Mouse (Mus musculus) forebrain, embryonic 11.5 days (tissue): ENCODE data around the gene Ccdc157. TPM values are rescaled to one million over a fixed set of nuclear protein-coding genes. Genes with fewer than 3 reads are reported as not detected.
"Not testable (repeated sequence)": the region's sequence is repeated elsewhere in the genome, so short reads cannot be mapped to it uniquely, and the experiment has no call there.

ENCODE experiments used
- ATAC-seq: fragments of 200-750 bp; cut with Nextera tagmentation; replicated peaks from 2 replicates; pipeline ENCODE4 v1.8.0; 2017; ENCODE audit warnings: moderate TSS enrichment; ENCODE audit not compliant: low FRiP score
- DNase-seq: peaks from one replicate; pipeline ENCODE4 v3.0.0-alpha.2; 2017; ENCODE audit warnings: low spot score
- H3K27ac ChIP-seq: fragments of 300-500 bp; sonication (generic); 2 replicates; pipeline ENCODE4 v1.5.1; 2014; ENCODE audit warnings: low read depth, low read length
- H3K27me3 ChIP-seq: fragments of 300-500 bp; sonication (generic); 2 replicates; pipeline ENCODE4 v1.6.1; 2014; ENCODE audit warnings: mild to moderate bottlenecking, low read length, mixed read lengths; ENCODE audit not compliant: control insufficient read depth, insufficient read depth
- H3K36me3 ChIP-seq: fragments of 300-500 bp; sonication (generic); 2 replicates; pipeline ENCODE4 v1.6.1; 2014; ENCODE audit warnings: mild to moderate bottlenecking, low read length, moderate library complexity, mixed read lengths; ENCODE audit not compliant: control insufficient read depth, insufficient read depth
- H3K4me1 ChIP-seq: fragments of 300-500 bp; sonication (generic); replicated peaks from 2 replicates; pipeline ENCODE4 v1.6.1; 2014; ENCODE audit warnings: low read length, mixed read lengths; ENCODE audit not compliant: control insufficient read depth, insufficient read depth
- H3K4me2 ChIP-seq: fragments of 300-500 bp; sonication (generic); 2 replicates; pipeline ENCODE4 v1.6.1; 2014; ENCODE audit warnings: low read depth, mild to moderate bottlenecking, low read length, moderate library complexity, mixed read lengths; ENCODE audit not compliant: severe bottlenecking
- H3K4me3 ChIP-seq: fragments of 300-500 bp; sonication (generic); 2 replicates; pipeline ENCODE4 v1.5.1; 2014; ENCODE audit warnings: low read depth, low read length
- H3K9ac ChIP-seq: fragments of 300-500 bp; sonication (generic); 2 replicates; pipeline ENCODE4 v1.6.1; 2014; ENCODE audit warnings: low read length
- H3K9me3 ChIP-seq: fragments of 300-500 bp; sonication (generic); 2 replicates; pipeline ENCODE4 v1.6.1; 2016; ENCODE audit warnings: low read length, mixed read lengths; ENCODE audit not compliant: control insufficient read depth
- WGBS: fragments of 180-500 bp; shearing (Covaris S2); extraction: QIAGEN DNeasy Blood & Tissue Kit; methylation state at CpG from one replicate; pipeline ENCODE4 v1.1.7; 2014; 5-methylcytosine and 5-hydroxymethylcytosine counted together
- polyA plus RNA-seq: library from polyadenylated mRNA; unstranded; fragments of >200 nt; fragmentation: Nextera tagmentation; extraction: Ambion mirVana; gene quantifications from 2 replicates; pipeline ENCODE4 v1.2.1, GENCODE M21; 2014

The Ccdc157 gene
- polyA plus RNA-seq, 1 experiment from 2014 or later: 5.9 TPM

DNA sequence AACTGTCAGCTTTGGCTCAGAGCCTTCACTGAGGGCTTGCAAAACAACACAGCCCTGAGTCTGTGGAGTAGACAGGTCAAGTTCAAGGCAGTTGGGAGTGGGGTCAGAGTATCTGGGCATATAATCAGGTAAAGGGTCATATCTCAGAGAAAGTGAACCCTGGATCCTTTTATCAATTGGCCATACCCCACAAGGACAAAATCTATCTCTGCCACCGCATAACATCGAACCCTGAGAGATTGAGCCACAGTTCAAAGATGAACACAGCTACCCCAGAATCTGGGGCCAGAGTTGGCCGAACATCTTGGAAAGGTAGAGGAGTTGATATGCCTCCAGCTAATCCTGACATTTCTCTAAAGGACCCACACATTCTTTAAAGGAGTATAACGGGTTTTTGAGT lies 48.1 kb downstream of the Ccdc157 start:
- H3K4me3 ChIP-seq: no peak overlapping the region
- DNase-seq (no peak), ATAC-seq (no peak)
- no peaks in the 10 kb centered on the region for H3K36me3 ChIP-seq
- no peaks in the 10 kb centered on the region for H3K9me3 ChIP-seq
- no peak overlapping the region for H3K4me2 ChIP-seq
- H3K4me1 ChIP-seq: no peaks in the 10 kb centered on the region
- H3K9ac ChIP-seq: no peak overlapping the region
- no peak overlapping the region for H3K27ac ChIP-seq
- H3K27me3 ChIP-seq: no peaks in the 10 kb centered on the region
- 87% methylated on average over 4 of the region's 4 CpGs for WGBS

DNA sequence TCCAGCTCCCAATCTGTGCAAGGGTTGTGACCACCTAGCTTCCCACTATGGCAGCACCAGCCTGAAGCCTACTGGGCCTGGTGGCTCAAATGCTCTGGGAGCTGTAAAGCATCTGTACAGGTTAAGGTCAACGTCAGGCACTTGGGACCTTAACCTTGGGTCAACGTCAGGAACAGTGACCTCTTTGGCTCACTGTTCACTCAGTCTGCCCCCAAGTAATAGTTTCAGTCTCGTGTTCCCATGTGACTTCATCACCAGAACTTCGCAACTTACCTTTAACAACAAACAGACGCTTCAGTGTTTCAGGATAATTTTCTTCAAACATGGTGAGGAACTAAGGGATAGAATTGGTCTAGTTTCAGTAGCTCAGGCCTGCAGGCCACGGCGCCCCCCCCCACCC lies 51.4 kb downstream of the Ccdc157 start:
- Histone ChIP-seq H3K27ac (no peak overlapping the region), H3K4me2 (no peak overlapping the region), H3K9me3 (no peaks in the 10 kb centered on the region), H3K4me3 (no peak overlapping the region), H3K4me1 (no peaks in the 10 kb centered on the region), H3K36me3 (no peaks in the 10 kb centered on the region), H3K27me3 (no peaks in the 10 kb centered on the region), H3K9ac (no peak overlapping the region)
- no peak for DNase-seq
- 84% methylated on average over 7 of the region's 7 CpGs for WGBS
- no peak for ATAC-seq

DNA sequence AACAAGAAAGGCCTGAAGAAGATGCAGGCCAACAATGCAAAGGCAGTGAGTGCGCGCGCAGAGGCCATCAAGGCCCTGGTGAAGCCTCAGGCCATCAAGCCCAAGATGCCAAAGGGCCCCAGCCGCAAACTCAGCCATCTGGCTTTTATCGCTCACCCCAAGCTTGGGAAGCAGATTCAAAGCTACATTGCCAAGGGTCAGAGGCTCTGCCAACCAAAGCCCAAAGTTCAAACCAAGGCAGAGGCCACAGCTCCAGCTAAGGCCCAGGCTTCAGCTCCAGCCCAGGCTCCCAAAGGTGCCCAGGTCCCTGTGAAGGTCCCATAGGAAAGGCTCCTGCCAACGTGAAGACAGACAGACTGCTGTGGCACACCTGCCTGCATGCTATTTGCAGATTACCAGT lies 52.2 kb downstream of the Ccdc157 start:
- not testable (repeated sequence) for H3K27ac ChIP-seq, H3K9ac ChIP-seq, H3K4me1 ChIP-seq, ATAC-seq, H3K4me2 ChIP-seq, H3K9me3 ChIP-seq, H3K4me3 ChIP-seq, DNase-seq, H3K36me3 ChIP-seq, H3K27me3 ChIP-seq
- WGBS: 88% methylated on average over 6 of the region's 6 CpGs

DNA sequence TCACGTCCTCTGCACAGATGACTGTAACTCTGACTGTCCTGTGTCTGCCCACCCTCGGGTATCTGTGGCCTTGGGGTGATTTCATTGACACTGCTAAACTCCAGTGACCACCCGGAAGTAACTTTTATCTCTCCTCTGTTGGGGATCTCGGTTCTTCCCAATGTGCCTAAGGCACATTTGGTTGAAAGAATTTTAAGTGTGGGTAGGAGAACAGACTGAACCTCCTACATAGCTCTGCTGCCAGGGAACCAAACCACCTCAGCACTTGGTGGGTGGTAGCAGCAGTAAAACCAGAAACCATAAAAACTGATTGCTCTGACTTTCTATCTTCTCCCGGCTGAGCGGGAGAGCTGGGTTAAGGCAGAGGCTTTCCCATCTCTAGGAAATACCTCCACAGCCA lies 54.6 kb downstream of the Ccdc157 start:
- H3K27me3 ChIP-seq: no peaks in the 10 kb centered on the region
- H3K27ac ChIP-seq: no peak overlapping the region
- no peaks in the 10 kb centered on the region for H3K4me1 ChIP-seq
- no peaks in the 10 kb centered on the region for H3K9me3 ChIP-seq
- no peak overlapping the region for H3K4me3 ChIP-seq
- no peak overlapping the region for H3K9ac ChIP-seq
- no peak overlapping the region for H3K4me2 ChIP-seq
- no peaks in the 10 kb centered on the region for H3K36me3 ChIP-seq
- 84% methylated on average over 6 of the region's 6 CpGs for WGBS
- ATAC-seq (no peak), DNase-seq (no peak)

DNA sequence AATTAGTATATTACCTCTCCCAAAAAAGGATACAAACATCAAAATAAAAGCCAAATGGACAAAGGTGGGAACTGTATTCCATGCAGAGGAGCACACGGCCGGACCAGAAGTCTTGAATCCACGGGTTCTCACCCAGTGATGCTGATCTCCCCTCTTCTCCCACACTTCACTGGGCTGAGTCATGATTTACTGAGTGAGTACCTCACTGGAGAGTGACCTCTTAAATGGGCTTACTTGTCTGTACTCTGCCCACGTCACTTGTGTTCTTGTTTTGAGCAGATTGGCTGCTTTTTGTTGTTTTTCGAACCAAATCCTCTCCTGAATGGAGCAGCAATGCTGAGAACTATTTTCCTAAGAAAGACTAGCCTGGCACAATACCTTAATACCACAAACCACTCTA lies 55.1 kb downstream of the Ccdc157 start:
- no peak overlapping the region for H3K4me3 ChIP-seq

DNA sequence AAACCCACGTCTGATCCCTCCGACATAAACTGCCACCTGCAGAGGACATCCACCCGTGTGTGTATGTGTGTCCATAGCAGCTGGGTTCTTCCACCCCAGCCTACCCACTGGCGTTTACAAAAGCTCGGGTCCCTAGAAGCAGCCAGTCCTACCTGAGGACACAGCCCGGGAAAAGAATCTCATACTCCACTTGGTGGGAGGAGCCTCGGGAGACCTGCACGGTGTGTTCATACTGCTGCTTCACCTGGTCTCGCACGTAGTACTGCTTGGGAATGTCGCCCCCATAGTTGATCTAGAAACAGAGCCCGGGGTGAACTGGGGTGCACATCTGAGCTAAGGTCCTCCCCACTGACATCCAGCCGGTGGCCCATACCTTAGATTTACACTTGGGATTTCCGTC lies 56.6 kb downstream of the Ccdc157 start:
- no peak overlapping the region for H3K4me3 ChIP-seq
- no peaks in the 10 kb centered on the region for H3K4me1 ChIP-seq
- no peak for DNase-seq
- WGBS: 83% methylated on average over 14 of the region's 14 CpGs
- no peak for ATAC-seq
- H3K27me3 ChIP-seq: no peaks in the 10 kb centered on the region
- H3K27ac ChIP-seq: no peak overlapping the region
- H3K9me3 ChIP-seq: no peaks in the 10 kb centered on the region
- no peaks in the 10 kb centered on the region for H3K36me3 ChIP-seq
- no peak overlapping the region for H3K9ac ChIP-seq
- H3K4me2 ChIP-seq: no peak overlapping the region

More for the DNA sequence above, 55.1 kb downstream of the Ccdc157 start:
- WGBS: 82% methylated on average over 5 of the region's 5 CpGs
- no peak overlapping the region for H3K4me2 ChIP-seq
- no peaks in the 10 kb centered on the region for H3K9me3 ChIP-seq
- H3K27me3 ChIP-seq: no peaks in the 10 kb centered on the region
- ATAC-seq (no peak), DNase-seq (no peak)
- no peak overlapping the region for H3K9ac ChIP-seq
- H3K36me3 ChIP-seq: no peaks in the 10 kb centered on the region
- H3K27ac ChIP-seq: no peak overlapping the region
- H3K4me1 ChIP-seq: no peaks in the 10 kb centered on the region

DNA sequence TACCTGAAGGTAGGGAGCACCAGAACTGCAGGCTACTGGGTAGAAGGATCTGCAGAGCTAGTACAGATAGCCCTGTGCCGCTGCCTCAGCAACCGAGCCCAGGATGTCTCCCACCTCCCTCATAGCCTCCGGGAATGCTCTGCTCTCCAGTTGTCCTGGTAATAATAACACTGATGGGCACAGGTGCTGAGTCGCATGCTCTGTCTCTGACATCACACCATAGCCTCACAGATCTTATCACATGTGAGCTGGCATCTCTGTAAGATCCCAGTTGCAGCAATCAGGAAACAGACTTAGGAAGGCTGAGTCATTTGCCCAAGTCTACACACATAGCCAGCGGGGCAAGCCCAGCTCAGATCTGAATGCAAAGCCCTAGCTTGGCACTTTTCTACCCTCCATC lies 58.2 kb downstream of the Ccdc157 start:
- WGBS: 79% methylated on average over 5 of the region's 5 CpGs
- ATAC-seq (no peak), DNase-seq (no peak)
- Histone ChIP-seq H3K27me3 (no peaks in the 10 kb centered on the region), H3K9me3 (no peaks in the 10 kb centered on the region), H3K9ac (no peak overlapping the region), H3K27ac (no peak overlapping the region), H3K36me3 (no peaks in the 10 kb centered on the region), H3K4me1 (peaks cover 4% of the 10 kb centered on the region; the same call in 1 of the 2 replicates), H3K4me3 (no peak overlapping the region), H3K4me2 (no peak overlapping the region)

DNA sequence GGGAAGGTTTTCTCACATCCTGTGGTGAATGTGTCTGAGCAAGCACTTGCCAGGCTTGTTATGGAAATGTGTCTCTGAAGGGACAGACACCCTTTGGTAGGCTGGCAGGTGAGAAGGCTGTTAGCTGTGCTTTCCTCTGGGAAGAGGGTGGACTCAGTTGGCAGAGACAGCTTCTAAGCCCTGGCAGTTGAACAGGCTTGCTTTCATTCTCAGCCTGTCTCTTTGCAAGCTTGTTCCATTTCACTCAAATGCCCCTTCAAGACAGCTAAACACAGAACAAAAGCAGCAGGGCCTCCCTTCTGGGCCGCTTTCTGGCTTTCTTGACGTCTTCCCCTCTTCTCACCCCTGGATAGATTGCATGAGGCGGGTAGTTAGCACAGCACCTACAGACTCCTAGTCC lies 60.6 kb downstream of the Ccdc157 start:
- Histone ChIP-seq H3K4me1 (peaks cover 9% of the 10 kb centered on the region; the same call in 1 of the 2 replicates), H3K9ac (no peak overlapping the region), H3K9me3 (no peaks in the 10 kb centered on the region), H3K4me3 (no peak overlapping the region), H3K27ac (no peak overlapping the region), H3K36me3 (no peaks in the 10 kb centered on the region), H3K27me3 (no peaks in the 10 kb centered on the region), H3K4me2 (no peak overlapping the region)
- DNase-seq (no peak), ATAC-seq (no peak)
- WGBS: 71% methylated on average over 3 of the region's 3 CpGs

DNA sequence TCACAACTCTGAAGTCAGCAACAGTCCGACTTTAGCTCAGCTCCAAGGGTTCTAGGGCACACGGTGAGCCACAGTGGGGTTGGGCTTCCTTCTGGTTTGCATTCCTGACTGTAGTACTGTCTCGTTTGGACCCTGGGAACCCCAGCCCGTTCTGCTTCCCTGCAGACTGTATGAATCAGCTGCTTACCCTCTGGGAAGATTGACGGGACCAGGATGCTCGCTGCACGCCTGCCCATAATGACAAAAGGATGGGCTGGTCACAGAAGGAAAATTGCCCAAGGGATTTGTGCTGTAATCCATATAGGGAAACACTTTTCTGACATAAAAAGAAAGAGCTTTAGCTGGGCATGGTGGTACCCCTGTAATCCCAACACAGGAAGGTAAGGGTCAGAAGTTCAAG lies 61.3 kb downstream of the Ccdc157 start:
- H3K27me3 ChIP-seq: no peaks in the 10 kb centered on the region
- H3K4me2 ChIP-seq: no peak overlapping the region

More for the DNA sequence above, 61.3 kb downstream of the Ccdc157 start:
- no peaks in the 10 kb centered on the region for H3K9me3 ChIP-seq
- peaks cover 9% of the 10 kb centered on the region; the same call in 1 of the 2 replicates for H3K4me1 ChIP-seq
- DNase-seq (no peak), ATAC-seq (no peak)
- WGBS: 73% methylated on average over 7 of the region's 7 CpGs
- no peak overlapping the region for H3K27ac ChIP-seq
- H3K36me3 ChIP-seq: no peaks in the 10 kb centered on the region
- no peak overlapping the region for H3K9ac ChIP-seq
- H3K4me3 ChIP-seq: no peak overlapping the region
